Mouse (Mus musculus) midbrain, postnatal 0 days (tissue): ENCODE results near the gene Arid1b. TPM values are rescaled to one million over a fixed set of nuclear protein-coding genes. Genes with fewer than 3 reads are reported as not detected.
A peak's percentile ranks its signal among the peaks of the same experiment; 100 is the strongest.

Source experiments
- ATAC-seq: fragments of 200-750 bp; cut with Nextera tagmentation; 2 replicates; pipeline ENCODE4 v1.8.0; 2017; ENCODE audit warnings: moderate number of reproducible peaks, mild to moderate bottlenecking, moderate TSS enrichment, moderate library complexity; ENCODE audit not compliant: low FRiP score
- DNase-seq: peaks from one replicate; pipeline ENCODE4 v3.0.0-alpha.2; 2015; ENCODE audit warnings: low spot score
- H3K27ac ChIP-seq: fragments of 300-500 bp; sonication (generic); 2 replicates; pipeline ENCODE4 v1.5.1; 2014; ENCODE audit warnings: low read depth, mild to moderate bottlenecking, low read length, mixed read lengths
- H3K27me3 ChIP-seq: fragments of 300-500 bp; sonication (generic); 2 replicates; pipeline ENCODE4 v1.6.1; 2014; ENCODE audit warnings: low read length, control low read depth, mixed read lengths; ENCODE audit not compliant: insufficient read depth
- H3K36me3 ChIP-seq: fragments of 300-500 bp; sonication (generic); 2 replicates; pipeline ENCODE4 v1.6.1; 2014; ENCODE audit warnings: low read length, control low read depth, mixed read lengths; ENCODE audit not compliant: insufficient read depth
- H3K4me1 ChIP-seq: fragments of 300-500 bp; sonication (generic); 2 replicates; pipeline ENCODE4 v1.6.1; 2014; ENCODE audit warnings: mild to moderate bottlenecking, control low read depth, antibody characterized with exemption, low read length, mixed read lengths; ENCODE audit not compliant: insufficient read depth
- H3K4me2 ChIP-seq: fragments of 300-500 bp; sonication (generic); 2 replicates; pipeline ENCODE4 v1.6.1; 2014; ENCODE audit warnings: low read depth, mild to moderate bottlenecking, low read length, mixed read lengths; ENCODE audit not compliant: poor library complexity, severe bottlenecking
- H3K4me3 ChIP-seq: fragments of 300-500 bp; sonication (generic); 2 replicates; pipeline ENCODE4 v1.5.1; 2014; ENCODE audit warnings: low read depth, mild to moderate bottlenecking, low read length, moderate library complexity
- H3K9ac ChIP-seq: fragments of 300-500 bp; sonication (generic); replicated peaks from 2 replicates; pipeline ENCODE4 v1.6.1; 2014; ENCODE audit warnings: mild to moderate bottlenecking, low read length, moderate library complexity, mixed read lengths; ENCODE audit not compliant: poor library complexity, severe bottlenecking
- H3K9me3 ChIP-seq: fragments of 300-500 bp; sonication (generic); 2 replicates; pipeline ENCODE4 v1.6.1; 2016; ENCODE audit warnings: low read length, control low read depth
- CTCF ChIP-seq: IDR thresholded peaks from 2 replicates; pipeline ENCODE4 v1.5.1; 2016; ENCODE audit warnings: antibody characterized with exemption, mild to moderate bottlenecking
- WGBS: fragments of 180-500 bp; shearing (Covaris S2); extraction: QIAGEN DNeasy Blood & Tissue Kit; methylation state at CpG from one replicate; pipeline ENCODE4 v1.1.7; 2014; 5-methylcytosine and 5-hydroxymethylcytosine counted together
- polyA plus RNA-seq: library from polyadenylated mRNA; unstranded; fragments of >200 nt; fragmentation: Nextera tagmentation; extraction: Ambion mirVana; gene quantifications from 2 replicates; pipeline ENCODE4 v1.2.1, GENCODE M21; 2015
- total RNA-seq: library from RNA; depleted of rRNA; stranded (reverse); fragments of >200 nt; gene quantifications from 2 replicates; pipeline ENCODE4 v1.2.3, GENCODE M21; 2014

The Arid1b gene
- total and polyA plus RNA-seq, 2 experiments from 2014 or later: 11.9 to 73.3 TPM

- no peak overlapping the region for H3K4me2 ChIP-seq
- no peak overlapping the region for H3K4me3 ChIP-seq
- no peaks in the 10 kb centered on the region for H3K27me3 ChIP-seq
- no peaks in the 10 kb centered on the region for H3K4me1 ChIP-seq
- DNase-seq (no peak), ATAC-seq (no peak)
- H3K36me3 ChIP-seq: peaks cover 10% of the 10 kb centered on the region
- WGBS: 90% methylated on average over 7 of the region's 7 CpGs
- no peak overlapping the region for H3K27ac ChIP-seq
- no peak overlapping the region for H3K9ac ChIP-seq
- H3K9me3 ChIP-seq: no peaks in the 10 kb centered on the region
- TF ChIP-seq CTCF: no peak
Measured at GRCm38 (mm10) chr17:5311062-5311461, 316.9 kb downstream of the Arid1b start.

DNA sequence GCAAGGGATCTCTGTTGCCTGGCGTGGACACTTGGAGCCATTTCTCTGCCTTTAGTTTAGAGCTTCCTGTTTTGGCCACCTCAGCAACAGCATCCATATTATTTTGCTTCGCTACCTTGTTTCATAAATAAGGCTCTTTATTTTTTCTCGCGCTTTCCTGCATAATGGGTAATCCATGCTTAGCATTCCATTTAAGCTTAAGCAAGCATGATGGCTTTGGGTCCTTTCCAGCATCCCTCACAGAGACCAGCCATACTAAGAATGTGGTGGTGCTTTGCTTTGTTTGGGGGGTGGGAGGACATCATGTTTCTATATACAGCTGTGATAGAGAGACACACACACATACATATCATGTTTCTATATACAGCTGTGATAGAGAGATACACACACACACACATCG lies 318.2 kb downstream of the Arid1b start:
- no peak for TF ChIP-seq CTCF
- no peaks in the 10 kb centered on the region for H3K4me1 ChIP-seq
- H3K9ac ChIP-seq: no peak overlapping the region
- no peaks in the 10 kb centered on the region for H3K27me3 ChIP-seq
- DNase-seq (no peak), ATAC-seq (no peak)
- 63% methylated on average over 5 of the region's 5 CpGs for WGBS
- no peak overlapping the region for H3K27ac ChIP-seq
- H3K36me3 ChIP-seq: peaks cover 10% of the 10 kb centered on the region; the same call in 1 of the 2 replicates
- no peaks in the 10 kb centered on the region for H3K9me3 ChIP-seq
- no peak overlapping the region for H3K4me3 ChIP-seq
- no peak overlapping the region for H3K4me2 ChIP-seq

DNA sequence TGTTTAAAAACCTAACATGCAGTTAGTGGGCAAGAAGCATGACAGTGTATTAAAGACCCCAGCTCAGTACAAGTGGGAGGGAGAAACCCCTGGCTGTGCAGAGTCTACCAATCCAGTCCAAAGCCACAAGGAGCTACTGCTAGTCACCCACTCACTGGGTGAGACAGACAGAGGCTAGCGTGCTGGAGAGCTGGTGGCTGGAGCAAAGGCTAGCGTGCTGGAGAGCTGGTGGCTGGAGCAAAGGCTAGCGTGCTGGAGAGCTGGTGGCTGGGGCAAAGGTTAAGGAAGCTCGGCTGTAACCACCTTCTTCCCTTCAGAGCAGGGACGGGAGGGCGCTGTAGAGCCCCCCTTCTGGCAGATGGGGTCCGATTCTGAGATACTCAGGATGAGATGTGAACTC lies 320.6 kb downstream of the Arid1b start:
- WGBS: 55% methylated on average over 7 of the region's 7 CpGs
- no peak for ATAC-seq

DNA sequence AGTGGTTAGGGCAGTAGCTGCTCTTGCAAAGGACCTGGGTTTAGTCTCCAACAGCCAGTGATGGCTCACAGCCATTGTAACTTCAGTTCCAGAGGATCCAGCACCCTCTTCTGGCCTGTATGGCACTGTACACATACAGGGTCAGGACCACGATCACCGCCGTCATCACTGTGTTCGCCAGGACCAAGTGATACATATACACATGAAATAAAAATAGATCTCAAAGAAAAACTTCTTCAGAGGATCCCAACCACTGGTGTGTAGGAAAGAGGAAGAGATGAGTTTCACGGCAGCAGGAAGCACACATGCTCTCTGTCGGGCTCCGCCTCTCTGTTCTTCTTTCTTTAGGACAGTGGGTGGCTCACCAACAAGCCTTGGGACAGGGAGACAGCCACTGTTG lies 322.4 kb downstream of the Arid1b start:
- Histone ChIP-seq H3K9ac (no peak overlapping the region), H3K27ac (no peak overlapping the region), H3K4me1 (no peaks in the 10 kb centered on the region), H3K4me2 (no peak overlapping the region), H3K9me3 (no peaks in the 10 kb centered on the region), H3K4me3 (no peak overlapping the region), H3K36me3 (peaks cover 19% of the 10 kb centered on the region), H3K27me3 (no peaks in the 10 kb centered on the region)
- WGBS: 90% methylated on average over 7 of the region's 7 CpGs
- DNase-seq (no peak), ATAC-seq (no peak)
- TF ChIP-seq CTCF: peak; percentile 39

More for the DNA sequence above, 320.6 kb downstream of the Arid1b start:
- H3K27me3 ChIP-seq: no peaks in the 10 kb centered on the region
- no peaks in the 10 kb centered on the region for H3K9me3 ChIP-seq
- DNase-seq: no peak
- H3K36me3 ChIP-seq: peaks cover 15% of the 10 kb centered on the region
- no peak overlapping the region for H3K9ac ChIP-seq
- H3K27ac ChIP-seq: no peak overlapping the region
- H3K4me2 ChIP-seq: no peak overlapping the region
- no peaks in the 10 kb centered on the region for H3K4me1 ChIP-seq
- no peak overlapping the region for H3K4me3 ChIP-seq
- no peak for TF ChIP-seq CTCF

DNA sequence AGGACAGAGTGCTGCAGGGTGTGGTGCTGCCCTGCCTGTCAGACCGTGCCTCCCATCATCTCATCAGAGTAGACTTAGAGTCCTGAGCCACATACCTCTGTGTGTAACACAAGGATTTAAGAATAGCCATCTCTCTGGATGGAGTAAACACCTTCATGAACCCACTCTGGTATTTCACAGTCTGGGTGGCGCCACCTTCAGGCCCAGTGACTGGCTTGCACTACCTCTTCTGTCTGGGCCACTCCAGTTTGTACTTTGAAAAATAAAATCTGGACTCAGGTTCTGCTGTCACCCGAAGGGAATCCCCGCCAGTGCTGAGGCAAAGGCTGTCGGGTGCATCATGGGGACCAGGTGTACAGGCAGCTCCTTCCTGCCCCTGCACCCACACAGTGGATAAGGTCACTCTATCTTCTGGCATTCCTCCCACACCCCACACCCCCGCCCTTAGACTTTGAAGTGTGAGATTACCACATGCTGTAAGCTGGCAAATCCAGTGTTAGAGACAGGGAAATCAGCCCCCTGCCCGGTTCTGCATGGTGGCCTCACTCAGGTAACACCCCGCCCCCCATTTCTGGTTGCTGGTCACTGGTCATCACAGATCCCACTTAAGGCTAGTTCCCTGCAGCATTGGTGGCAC lies 327.6 kb downstream of the Arid1b start:
- Histone ChIP-seq H3K36me3 (peaks cover 25% of the 10 kb centered on the region), H3K9ac (no peak overlapping the region), H3K27me3 (no peaks in the 10 kb centered on the region), H3K27ac (no peak overlapping the region), H3K4me2 (no peak overlapping the region), H3K4me1 (no peaks in the 10 kb centered on the region), H3K4me3 (no peak overlapping the region), H3K9me3 (no peaks in the 10 kb centered on the region)
- ATAC-seq: peak; percentile 38
- peak; percentile 62 for TF ChIP-seq CTCF
- no peak for DNase-seq
- 83% methylated on average over 8 of the region's 8 CpGs for WGBS

DNA sequence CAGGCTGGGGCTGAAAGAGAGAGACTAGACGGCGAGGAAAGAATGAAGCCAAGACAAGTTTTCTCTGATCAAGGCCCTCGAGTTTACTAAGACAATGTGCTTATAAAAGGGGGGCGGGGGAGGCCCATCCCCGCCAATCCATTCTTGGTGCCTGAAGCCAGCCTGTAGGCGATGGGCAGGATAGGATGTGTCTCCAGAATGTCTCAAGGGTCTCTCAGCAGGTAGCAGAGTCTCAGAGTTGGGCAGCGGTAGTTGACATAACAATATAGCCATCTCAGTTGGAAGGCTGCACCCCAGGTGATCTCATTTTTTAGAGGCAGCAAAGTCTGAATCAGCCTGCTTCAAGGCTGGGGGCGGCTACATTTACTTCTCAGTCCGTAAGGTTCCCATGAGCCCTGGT lies 328.5 kb downstream of the Arid1b start:
- H3K36me3 ChIP-seq: peaks cover 29% of the 10 kb centered on the region
- DNase-seq: no peak
- no peak for TF ChIP-seq CTCF
- WGBS: 70% methylated on average over 9 of the region's 9 CpGs
- no peaks in the 10 kb centered on the region for H3K27me3 ChIP-seq
- no peak for ATAC-seq
- no peaks in the 10 kb centered on the region for H3K4me1 ChIP-seq
- H3K4me3 ChIP-seq: no peak overlapping the region
- H3K9me3 ChIP-seq: no peaks in the 10 kb centered on the region
- no peak overlapping the region for H3K4me2 ChIP-seq
- no peak overlapping the region for H3K27ac ChIP-seq
- H3K9ac ChIP-seq: no peak overlapping the region
